Mouse (Mus musculus): Measurements from ENCODE around the gene Galntl6. TPM values are rescaled to one million over a fixed set of nuclear protein-coding genes. Genes with fewer than 3 reads are reported as not detected.
A peak's percentile ranks its signal among the peaks of the same experiment; 100 is the strongest.

Gene Galntl6
- total and polyA plus RNA-seq, 3 experiments = not detected

- dilution Hi-C loops (cut with MboI; ENCODE audit: extremely low pct_ligation_motif_present, extremely low pct_unique_long_range_greater_than_20kb, low sequenced_read_pairs) (no loop called here), in situ Hi-C loops (cut with MboI; ENCODE audit: low pct_ligation_motif_present, low pct_unique_long_range_greater_than_20kb, low sequenced_read_pairs) (no loop called here)
- H3K9me3 ChIP-seq (replicated peaks; ENCODE audit: low read length) = no peaks in the 10 kb centered on the region
- peaks cover 13% of the 10 kb centered on the region for H3K27me3 ChIP-seq (replicated peaks)
- H3K79me2 ChIP-seq (replicated peaks; ENCODE audit: control insufficient read depth, extremely low read depth, insufficient read depth, poor library complexity, severe bottlenecking) = no peaks in the 10 kb centered on the region
- TF ChIP-seq ZMIZ1 (IDR thresholded peaks at IDR 0.05; ENCODE audit: low read depth, low read length) (no peak), RCOR1 (conservative IDR thresholded peaks at IDR 0.05; ENCODE audit: low read depth, low read length) (no peak), RAD21 (IDR thresholded peaks at IDR 0.05; ENCODE audit: low read depth, low read length) (no peak), PAX5 (IDR thresholded peaks at IDR 0.05; ENCODE audit: low read length) (no peak), EP300 (IDR thresholded peaks at IDR 0.05; ENCODE audit: low read length) (no peak), CHD2 (IDR thresholded peaks at IDR 0.05; ENCODE audit: low read length) (no peak), JUND (conservative IDR thresholded peaks at IDR 0.05; ENCODE audit: low read depth, low read length) (no peak), CHD1 (IDR thresholded peaks at IDR 0.05; ENCODE audit: low read depth, low read length) (no peak), NRF1 (IDR thresholded peaks at IDR 0.05; ENCODE audit: low read depth, low read length) (no peak)
- no peak for DNase-seq (ENCODE audit: extremely low read depth)
- no peak overlapping the region for H3K27ac ChIP-seq (ENCODE audit: insufficient read depth, low read depth)
- H3K4me2 ChIP-seq (ENCODE audit: insufficient read depth, low read depth, poor library complexity, severe bottlenecking) = peak overlapping the region; percentile 67
- no peaks in the 10 kb centered on the region for H3K36me3 ChIP-seq (replicated peaks in 1 of 2; ENCODE audit: control insufficient read depth in 1 of 2, insufficient read depth in 1 of 2, low read length in 1 of 2)
- H3K9ac ChIP-seq (ENCODE audit: insufficient read depth, low read depth) = no peak overlapping the region
- H3K4me3 ChIP-seq (replicated peaks in 1 of 3; ENCODE audit: low read depth in 2 of 3, low read length in 2 of 3, poor library complexity in 1 of 3) = no peak overlapping the region
- peaks cover 0 to 3% of the 10 kb centered on the region in 2 experiments; a peak in 1 of 4 replicates for H3K4me1 ChIP-seq (ENCODE audit: control insufficient read depth in 1 of 2, insufficient read depth in 2 of 2)
Observed at GRCm38 (mm10) chr8:57939856-57940420, 972.5 kb downstream of the Galntl6 start.

- Histone ChIP-seq H3K4me2 (ENCODE audit: insufficient read depth, low read depth, poor library complexity, severe bottlenecking) (peak overlapping the region; percentile 67), H3K9ac (ENCODE audit: insufficient read depth, low read depth) (no peak overlapping the region), H3K4me3 (replicated peaks in 1 of 3; ENCODE audit: low read depth in 2 of 3, low read length in 2 of 3, poor library complexity in 1 of 3) (no peak overlapping the region), H3K27ac (ENCODE audit: insufficient read depth, low read depth) (no peak overlapping the region), H3K9me3 (replicated peaks; ENCODE audit: low read length) (no peaks in the 10 kb centered on the region), H3K79me2 (replicated peaks; ENCODE audit: control insufficient read depth, extremely low read depth, insufficient read depth, poor library complexity, severe bottlenecking) (no peaks in the 10 kb centered on the region), H3K36me3 (replicated peaks in 1 of 2; ENCODE audit: control insufficient read depth in 1 of 2, insufficient read depth in 1 of 2, low read length in 1 of 2) (no peaks in the 10 kb centered on the region), H3K27me3 (replicated peaks) (peaks cover 13% of the 10 kb centered on the region), H3K4me1 (ENCODE audit: control insufficient read depth in 1 of 2, insufficient read depth in 2 of 2) (peaks cover 0 to 3% of the 10 kb centered on the region in 2 experiments; a peak in 1 of 4 replicates)
- DNase-seq (ENCODE audit: extremely low read depth) = peak; percentile 68
- TF ChIP-seq CTCF (conservative IDR thresholded peaks at IDR 0.05 in 1 of 2, IDR thresholded peaks at IDR 0.05 in 1 of 2; ENCODE audit: low read depth in 2 of 2, low read length in 2 of 2) = peak; percentile 50 to 85
- no peak for TF ChIP-seq ZMIZ1 (IDR thresholded peaks at IDR 0.05; ENCODE audit: low read depth, low read length)
- TF ChIP-seq NRF1 (IDR thresholded peaks at IDR 0.05; ENCODE audit: low read depth, low read length) = no peak
- TF ChIP-seq HCFC1 (IDR thresholded peaks at IDR 0.05; ENCODE audit: low read depth, low read length) = no peak
- peak; percentile 69 for TF ChIP-seq SMC3 (IDR thresholded peaks at IDR 0.05; ENCODE audit: low read depth, low read length)
- no peak for TF ChIP-seq ZKSCAN1 (IDR thresholded peaks at IDR 0.05; ENCODE audit: borderline replicate concordance, low read depth, low read length)
- peak; percentile 92 for TF ChIP-seq RAD21 (IDR thresholded peaks at IDR 0.05; ENCODE audit: low read depth, low read length)
- no peak for TF ChIP-seq CHD1 (IDR thresholded peaks at IDR 0.05; ENCODE audit: low read depth, low read length)
- no peak for TF ChIP-seq ZC3H11A (IDR thresholded peaks at IDR 0.05; ENCODE audit: low read depth, low read length)
- no peak for TF ChIP-seq KAT2A (IDR thresholded peaks at IDR 0.05; ENCODE audit: insufficient replicate concordance, low read length)
- no peak for TF ChIP-seq IRF4 (IDR thresholded peaks at IDR 0.05; ENCODE audit: low read depth, low read length)
- dilution Hi-C loops (cut with MboI; ENCODE audit: extremely low pct_ligation_motif_present, extremely low pct_unique_long_range_greater_than_20kb, low sequenced_read_pairs) (no loop called here), in situ Hi-C loops (cut with MboI; ENCODE audit: low pct_ligation_motif_present, low pct_unique_long_range_greater_than_20kb, low sequenced_read_pairs) (no loop called here)
Observed at GRCm38 (mm10) chr8:57939177-57939855, 973.1 kb downstream of the Galntl6 start.

Data from CH12.LX (cell line).